Mouse (Mus musculus) layer of hippocampus, adult 9-10 months (tissue): ENCODE results near the gene Tpk1.

ENCODE experiments used
- DNase-seq: peaks from one replicate; pipeline ENCODE4 v3.0.0; 2022; ENCODE audit warnings: low spot score

Tpk1 gene

DNA sequence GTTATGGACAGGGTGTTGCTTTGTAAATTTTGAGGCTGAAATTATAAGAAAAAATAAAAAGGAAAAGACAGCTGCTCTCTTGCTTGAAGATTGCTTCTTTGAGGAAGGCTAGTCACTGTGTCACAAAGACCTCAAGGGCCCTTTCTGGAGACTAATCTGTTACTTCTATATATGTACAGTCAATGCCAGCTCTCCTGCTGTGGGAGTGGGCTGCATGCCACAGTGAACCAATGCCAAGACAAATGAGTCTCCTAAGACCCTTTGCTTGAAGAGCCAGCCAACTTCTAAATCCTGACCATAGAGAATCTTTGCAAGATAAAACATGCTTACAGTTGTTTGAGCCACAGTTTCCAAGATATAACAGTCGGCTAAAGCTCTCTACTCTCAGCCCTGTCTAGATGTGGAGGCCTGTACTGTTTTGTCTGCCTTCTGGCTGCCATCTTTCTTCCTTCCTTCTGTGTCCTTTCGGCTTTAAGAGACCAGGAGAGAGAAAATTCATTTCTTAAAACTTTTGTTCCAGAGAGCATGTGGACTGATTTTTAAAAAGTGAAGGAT is 230.0 kb downstream of the Tpk1 start:
- no peak for DNase-seq

DNA sequence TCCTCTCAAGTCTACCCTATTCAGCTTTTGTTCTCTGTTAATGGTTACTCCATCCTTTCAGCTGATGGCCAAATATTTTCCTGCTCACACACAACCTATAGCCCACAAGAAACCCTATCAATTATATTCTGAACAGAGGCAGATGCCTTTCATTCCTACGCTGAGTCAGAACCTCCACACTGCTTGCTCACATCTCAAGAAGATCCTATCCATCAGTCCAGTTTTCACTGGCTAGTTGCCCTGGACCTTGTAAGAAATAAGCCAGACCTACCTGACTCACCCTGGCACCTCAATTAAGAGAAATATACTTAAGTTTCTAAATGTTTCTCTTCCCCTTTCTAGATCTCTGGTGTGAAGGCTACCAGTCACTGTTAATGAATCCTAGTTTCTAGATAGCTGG is 231.7 kb downstream of the Tpk1 start:
- no peak for DNase-seq

DNA sequence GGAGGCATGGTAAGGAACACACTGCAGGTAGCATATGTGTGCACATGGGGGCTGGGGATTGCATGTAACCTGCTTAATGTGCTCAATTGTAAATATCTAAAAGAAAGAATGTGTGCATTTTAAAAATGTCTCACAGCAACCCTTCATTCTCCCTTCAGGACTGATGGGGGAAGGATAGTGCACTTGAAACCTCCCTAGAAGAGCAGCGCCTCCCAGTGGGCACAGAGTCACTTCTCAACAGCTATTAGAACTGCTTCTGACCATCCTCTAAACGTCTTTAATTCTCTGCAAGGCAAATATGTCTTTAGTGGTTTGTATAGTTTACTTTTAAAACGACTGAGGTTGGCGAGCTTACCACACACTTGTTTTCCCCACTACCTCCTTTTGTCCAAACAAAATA is 241.1 kb downstream of the Tpk1 start:
- no peak for DNase-seq

DNA sequence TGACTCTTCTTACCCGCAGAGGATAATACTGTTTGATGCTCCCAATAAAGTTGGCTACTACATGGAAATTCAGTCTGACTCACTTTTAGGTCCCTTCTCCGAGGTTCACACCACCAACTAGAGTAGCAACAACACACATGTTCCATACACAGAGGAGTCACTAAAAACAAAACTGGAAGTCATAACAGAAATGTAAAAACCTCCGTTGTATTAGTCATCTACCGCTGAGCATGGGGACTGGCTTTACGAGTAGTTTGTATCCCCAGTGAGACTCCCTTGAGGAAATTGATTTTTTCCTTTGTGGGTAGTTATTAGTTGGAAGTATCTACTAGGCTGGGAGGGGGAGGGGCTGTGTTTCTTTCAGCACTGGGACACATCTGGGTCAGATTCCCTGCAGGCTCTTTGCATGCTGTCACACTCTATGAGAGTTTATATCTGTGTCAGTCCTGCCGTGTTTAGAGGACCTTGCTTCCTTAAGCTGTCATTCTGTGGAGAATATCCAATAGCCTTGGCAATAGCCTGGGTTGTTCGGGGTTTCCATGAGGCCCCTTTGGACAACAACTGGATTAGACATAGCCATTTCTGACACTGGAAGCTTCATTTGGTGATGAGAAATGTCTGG is 245.6 kb downstream of the Tpk1 start:
- no peak for DNase-seq

DNA sequence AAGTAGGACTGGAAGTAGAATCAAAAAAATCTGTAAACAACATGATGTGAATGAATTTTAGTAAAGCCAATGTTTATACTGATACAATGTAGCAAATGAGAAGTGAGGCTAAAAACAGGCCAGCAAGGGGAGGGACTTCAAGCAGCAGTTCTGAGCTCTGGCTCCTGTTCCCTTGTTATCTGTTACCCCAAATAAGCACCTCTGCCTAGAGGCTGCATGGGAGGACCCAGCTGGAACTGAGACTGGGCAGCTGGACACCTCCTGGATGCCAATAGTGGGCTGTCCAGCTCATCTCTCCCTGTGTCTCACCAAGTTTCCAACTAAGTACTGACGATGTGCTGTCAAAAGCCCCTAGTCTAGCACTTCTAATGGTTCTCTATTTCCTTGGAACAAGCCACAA is 257.1 kb downstream of the Tpk1 start:
- DNase-seq = no peak

DNA sequence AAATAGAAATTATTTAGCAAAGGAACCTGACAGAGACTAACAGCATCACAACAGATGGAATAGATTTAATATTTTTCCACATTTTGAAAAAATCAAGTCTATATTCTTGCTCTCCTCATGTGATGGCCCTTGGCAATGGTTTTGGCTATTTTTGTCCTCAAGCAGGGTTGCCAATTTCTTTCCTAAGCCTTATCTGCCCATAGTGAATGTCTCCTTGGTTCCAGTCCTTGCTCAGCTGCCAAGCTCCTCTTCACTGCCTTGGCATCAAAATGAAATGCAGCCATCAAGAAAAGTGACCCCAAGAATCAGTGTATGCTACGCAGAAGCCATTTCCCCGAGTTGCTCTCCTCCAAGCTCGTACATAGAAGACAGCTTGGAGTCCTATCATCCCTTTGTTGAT is 263.0 kb downstream of the Tpk1 start:
- DNase-seq = no peak

DNA sequence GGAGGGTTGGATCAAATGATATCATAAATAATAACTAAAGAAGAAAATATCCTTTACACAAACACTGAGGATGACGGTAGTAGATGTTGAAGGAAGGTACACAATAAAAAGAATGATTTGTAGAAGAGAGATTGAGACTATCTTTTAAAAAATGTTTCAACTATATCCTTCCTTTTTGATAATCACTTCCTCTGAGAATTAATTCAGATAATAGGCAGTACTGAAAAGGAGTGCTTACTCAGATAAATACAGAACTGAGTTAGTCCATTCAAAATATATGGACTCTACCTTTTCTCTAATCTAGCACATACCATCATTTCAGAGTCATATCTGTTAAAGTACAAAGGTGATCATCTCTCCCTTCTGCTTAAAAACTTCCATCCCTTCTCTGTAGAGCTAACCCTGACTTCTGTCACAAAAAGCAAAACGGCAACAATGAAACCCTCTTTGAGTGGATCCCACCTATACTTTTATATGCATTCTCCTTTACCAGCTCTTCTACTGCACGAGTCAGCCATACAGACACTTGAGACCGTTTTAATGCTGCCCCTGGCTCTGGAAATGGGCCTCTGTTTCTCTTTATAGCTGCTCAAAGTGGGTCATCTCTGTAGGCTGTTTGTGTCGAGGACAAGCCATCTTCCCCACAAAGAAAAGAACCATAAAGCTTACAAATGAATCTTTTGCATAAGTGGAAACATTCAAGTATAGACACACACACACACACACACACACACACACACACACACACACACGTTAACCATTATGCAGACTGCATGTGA is 263.7 kb downstream of the Tpk1 start:
- DNase-seq = no peak

DNA sequence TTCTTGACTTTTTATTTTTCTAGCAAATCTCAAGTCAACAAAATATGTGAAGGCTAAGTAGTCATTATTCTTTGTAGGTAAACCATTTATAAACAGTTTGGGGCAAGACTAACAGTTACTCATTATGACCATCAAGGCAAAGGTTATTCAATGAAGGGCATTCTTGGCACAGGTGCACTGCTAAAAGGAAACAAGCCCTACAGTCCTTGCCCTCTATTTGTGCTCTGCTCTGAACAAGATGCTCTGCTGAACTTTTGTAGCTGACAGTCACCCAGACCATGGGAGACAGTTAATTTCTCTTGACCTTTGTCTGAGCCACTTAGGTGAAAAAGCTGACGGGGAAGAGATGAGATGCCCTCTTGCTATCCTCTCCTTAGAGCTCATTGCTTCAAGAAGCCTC is 269.7 kb downstream of the Tpk1 start:
- no peak for DNase-seq

DNA sequence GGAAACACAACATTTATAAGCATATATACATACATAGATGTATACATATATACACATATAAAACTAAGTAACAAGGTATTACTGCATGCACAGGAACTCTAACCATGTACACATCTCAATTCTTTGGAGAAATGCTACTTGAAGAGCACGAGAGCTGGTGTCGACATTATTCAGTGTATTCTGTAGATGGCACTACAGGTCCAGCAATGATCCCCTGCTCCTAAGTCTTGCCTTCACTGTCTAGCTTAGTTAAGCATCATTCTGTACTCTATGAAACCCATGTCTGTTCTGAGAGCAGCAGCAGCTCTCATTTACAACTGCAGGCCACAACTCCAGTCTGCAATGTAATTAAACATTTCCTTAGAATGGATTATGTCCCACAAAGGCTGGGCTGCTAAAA is 270.5 kb downstream of the Tpk1 start:
- DNase-seq = peak; percentile 36

DNA sequence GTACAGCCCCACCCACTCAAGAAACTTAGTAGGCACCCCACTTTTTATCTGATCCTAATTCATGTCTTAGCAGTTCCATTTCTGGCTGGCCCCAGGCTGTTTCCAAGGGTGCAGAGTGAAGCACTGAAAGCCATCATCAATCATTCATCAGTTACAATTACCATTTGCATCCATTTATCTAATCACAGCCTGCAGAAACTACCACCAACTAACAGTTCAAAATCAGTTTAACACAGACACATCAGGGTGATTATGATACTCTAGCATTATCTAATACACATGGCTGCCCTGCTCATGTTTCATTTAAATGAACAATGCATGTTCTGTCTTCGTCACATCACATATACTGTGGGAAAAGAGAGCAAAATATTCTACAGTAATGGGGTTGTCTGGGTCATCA is 274.7 kb downstream of the Tpk1 start:
- DNase-seq = no peak

DNA sequence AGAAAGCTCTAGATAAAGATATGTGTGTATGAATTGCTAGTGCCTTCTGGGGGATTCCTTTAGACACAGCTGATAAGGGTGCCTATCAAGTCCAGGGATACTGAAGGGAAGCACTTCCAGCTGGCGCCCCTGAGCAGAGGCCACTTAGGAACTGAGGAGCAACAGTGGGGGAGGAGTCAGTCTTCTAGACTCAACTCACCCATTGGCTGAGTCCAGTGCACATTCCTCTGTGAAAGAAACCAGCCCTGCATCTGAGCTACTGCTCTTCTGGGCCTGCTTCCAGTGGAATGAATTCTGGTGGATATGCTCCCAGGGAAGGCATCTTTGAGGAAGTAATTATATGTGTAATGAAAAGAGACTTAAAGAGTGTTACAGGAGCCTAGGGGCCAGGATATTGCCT is 278.8 kb downstream of the Tpk1 start:
- DNase-seq = no peak

DNA sequence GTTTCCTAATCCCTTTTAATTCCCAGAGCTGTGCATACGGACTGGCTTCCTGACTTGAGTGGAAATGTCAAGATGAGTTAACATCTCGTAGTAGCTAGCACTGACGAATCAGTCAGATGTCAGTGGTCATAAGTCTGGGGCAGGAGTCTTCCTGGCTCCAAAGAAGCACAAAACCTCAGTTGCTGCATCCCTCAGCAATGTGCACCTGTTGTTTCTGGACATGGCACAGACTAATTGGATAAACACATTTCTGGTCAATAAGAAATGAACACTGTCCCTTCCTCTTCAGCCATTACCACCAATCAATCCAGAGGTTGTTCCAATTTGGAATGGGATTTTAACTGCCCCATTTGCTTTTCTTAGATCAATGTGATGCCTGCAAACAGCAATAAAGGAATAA is 281.2 kb downstream of the Tpk1 start:
- DNase-seq = no peak

DNA sequence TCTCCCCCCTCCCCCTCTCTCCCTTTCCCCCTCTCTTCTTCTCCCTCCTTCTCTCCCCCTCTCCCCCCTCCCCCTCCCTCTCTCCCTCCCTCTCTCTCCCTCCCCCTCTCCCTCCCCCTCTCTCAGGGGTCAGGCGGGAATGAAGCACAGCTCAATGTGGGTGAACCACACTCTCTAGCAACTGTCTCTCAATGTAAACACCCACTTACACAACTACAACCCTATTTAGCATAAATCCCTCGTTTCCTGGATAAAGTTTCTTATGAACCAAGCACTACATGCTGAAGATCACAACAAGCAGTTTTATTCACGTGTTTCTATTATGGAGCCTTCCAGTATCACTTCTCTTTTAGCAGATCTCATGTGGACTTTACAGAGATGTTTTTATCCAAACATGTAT is 281.8 kb downstream of the Tpk1 start:
- no peak for DNase-seq

DNA sequence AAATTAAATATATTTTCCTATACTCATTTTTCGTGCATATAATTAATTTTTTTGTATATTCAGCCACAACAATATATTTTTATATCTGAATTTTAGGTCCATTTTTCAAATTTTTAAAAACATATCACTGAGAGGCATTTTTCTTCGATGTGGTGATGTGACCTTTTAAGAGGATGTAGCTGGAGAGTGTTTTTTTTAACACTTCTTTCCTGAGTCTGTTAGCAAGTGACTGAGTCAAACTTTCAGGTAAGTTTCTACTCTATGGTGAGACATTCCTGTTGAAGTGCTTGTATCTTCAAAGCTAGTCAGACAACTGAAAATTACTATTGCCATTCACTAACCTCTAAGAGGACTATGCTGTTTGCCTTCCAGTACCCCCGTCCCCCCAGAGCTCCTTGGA is 283.3 kb downstream of the Tpk1 start:
- no peak for DNase-seq

DNA sequence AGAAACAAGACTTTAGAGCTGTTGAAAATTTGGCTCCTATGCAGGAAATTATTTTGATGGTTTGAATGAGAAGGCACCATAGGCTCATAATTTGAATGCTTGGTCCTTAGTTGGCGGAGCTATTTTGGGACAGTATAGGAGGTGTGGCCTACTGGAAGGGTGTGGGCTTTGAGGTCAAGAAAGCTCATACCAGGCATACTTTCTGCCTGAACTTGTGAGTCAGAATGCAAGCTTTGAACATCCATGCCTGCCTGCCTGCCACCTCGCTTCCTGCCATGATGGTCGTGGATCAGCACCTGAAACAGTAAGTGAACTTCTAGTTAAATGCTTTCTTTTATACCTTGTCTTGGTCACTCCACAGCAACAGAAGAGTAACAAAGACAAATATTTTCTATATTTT is 283.8 kb downstream of the Tpk1 start:
- no peak for DNase-seq

DNA sequence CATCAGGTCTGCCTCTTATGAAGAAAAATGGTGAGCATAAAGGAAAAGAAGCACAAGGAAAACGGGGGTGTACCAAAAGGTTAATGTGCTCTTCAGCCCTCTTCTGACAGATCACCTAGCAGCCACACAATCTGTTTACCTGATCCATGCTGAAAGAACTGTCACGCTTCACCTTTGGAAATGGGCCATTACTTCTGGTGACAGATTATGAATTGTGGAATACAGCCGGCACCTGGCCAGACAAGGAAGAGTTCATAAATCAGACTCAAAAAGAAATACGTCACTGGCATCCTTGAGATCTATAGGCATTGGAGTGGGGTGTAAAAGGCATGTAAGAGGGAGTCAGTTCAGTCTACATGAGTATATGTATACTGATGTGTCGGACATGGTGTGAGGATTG is 292.9 kb downstream of the Tpk1 start:
- DNase-seq = no peak

DNA sequence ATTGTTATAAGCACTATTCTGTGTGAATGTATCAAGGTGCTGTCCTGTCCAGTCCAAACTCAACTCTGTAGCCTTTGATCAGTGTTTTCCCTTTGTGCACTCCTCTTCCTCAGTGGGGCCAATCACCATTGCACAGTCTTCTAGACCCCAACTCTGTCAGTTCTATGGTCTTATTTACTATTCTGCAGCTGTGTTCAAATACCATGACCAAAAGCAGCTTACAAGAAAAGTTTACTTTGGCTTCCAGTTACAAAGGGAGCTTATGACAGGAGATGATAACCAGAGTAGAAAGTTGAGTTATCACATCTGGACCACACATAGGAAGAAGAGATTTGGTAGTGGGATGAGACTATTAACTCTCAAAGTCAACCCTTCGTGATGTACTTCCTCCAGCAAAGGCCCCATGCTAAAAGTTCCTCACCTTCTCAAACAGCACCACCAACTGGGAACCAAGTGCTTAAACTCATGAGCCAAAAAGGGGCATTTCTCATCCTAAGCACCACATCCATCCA is 298.6 kb downstream of the Tpk1 start:
- DNase-seq = no peak

DNA sequence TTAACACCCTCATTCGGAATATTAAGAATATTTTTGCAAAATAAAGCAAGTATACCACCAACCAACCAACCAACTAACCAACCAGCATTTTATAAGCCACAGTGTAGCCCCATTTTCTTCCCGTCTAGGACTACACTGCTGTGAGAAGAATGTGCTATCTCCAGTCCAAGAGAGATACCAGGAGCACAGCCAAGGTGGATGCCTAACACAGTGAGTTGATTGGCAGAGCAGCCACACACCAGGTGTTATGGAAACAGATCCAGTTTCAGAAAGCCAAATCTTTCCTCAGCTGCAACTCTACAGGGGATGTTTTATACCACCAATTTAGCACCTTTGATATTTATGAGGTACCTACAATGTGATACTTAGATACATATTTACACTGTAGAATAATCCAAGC is 299.1 kb downstream of the Tpk1 start:
- DNase-seq = no peak

DNA sequence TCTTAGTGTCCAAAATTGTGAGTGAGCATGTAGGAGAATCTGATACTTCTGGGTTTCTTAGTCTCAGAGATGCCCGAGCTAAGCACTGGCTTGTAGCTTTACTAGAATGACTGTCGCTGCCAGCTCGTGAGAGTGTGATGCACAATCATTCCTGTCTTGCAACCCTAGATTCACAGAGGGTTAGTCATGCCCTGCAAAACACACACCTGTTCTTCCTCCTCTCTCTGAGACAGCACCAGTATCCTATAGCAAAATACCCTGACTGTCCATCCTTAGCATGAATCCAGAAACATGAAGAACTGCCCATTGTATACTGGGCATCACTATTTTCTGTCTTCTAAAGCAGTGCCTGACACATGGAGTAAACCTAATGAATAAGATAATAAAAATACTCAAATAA is 302.2 kb downstream of the Tpk1 start:
- DNase-seq = no peak

DNA sequence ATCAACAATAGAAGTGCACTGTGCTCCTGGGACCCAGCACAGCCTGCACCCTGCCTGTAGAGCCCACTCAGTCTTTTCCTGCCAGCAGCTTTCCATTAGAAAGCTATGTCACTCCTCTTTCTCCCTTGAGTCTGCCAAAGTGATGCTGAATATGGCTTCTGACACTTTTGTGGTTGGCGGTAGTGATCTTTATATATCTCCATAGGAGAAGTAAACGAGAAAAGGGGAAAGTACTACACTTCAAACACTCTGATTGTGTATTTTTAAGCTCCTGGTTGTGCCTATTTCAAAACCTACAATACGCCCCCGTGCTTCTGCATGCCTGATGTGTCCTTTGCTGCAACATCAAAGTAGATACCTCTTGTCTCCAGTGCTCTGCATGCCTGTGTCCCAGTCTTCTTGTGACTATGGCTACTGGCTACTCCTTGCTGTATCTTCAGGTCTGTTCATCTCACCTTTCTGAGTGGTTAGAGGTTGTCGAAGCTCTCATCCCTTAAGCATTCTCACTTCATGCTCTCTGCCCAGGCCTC is 302.7 kb downstream of the Tpk1 start:
- no peak for DNase-seq

DNA sequence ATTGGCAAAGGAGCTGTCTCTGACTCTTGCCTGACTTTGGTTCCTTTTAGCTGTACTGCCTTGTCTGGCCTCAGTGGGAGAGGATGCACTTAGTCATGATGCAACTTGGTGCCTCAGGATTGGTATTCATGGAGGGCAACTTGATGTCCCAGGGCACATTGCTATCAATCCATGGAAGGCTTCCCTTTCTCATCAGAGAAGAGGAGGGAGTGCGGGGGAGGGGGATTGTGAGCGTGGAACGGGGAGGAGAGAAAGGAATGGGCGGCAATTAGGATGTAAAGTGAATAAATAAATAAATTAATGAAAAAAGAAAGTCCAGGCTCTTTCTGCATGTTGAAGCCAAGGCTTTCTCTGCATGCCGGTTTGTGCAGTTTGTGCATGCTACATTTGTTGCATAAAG is 304.8 kb downstream of the Tpk1 start:
- DNase-seq = no peak

DNA sequence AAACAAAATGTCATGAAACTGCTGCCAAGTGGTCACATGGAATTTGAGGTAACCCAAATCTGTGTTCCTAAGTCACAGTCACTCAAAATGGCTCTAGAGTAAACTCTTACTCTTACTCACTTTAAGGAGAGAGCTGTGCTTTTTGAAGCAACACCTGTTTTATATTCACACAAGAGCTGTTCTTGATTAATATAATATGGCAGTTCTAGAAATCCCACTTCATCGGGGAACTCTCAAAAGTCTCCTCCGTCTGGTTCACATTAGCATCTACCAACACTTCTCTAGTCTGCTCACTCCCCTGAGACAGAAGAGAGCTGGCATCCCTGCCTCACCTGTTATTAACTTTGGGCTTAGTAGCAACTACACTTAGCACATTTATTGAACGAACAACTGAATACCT is 305.9 kb downstream of the Tpk1 start:
- no peak for DNase-seq

DNA sequence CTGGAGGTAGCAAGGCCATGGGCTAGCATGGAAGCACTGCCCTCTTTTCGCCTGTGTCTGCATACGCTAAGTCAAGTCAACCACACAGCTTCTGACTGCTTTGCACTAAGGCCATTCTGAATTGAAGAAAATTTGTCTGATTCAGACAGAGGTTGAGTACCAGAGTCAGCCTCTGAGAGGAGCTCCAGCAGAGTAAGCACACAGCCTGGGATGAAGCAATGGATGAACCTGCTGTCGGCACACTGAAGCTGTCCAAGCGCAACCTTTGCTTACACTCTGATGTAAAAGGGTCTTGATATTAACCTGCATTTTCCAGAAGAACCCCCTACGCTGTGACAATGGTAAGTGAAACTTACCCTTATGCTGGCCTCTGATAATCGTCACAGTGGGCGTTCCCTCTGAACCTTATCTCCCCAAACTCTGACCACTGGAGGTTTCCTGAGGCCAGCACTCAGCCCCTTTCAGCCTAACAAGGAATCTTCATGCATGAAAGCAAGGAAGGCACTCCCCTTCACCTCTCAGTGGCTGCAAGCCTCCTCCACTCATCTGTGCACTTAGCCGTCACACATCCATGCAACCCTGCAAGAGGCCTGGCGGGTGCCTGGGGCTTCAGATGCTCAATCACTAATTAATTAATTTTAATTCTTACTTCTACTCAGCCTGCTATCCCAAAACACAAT is 311.4 kb downstream of the Tpk1 start:
- no peak for DNase-seq
